Mouse (Mus musculus) spleen, adult 2 months (tissue): ENCODE measurements around the gene Rrad.

Experiments used
- CTCF ChIP-seq: fragments of 200-500 bp; IDR thresholded peaks from 2 replicates; pipeline ENCODE4 v1.5.1; 2011; ENCODE audit warnings: mild to moderate bottlenecking, inconsistent platforms; ENCODE audit not compliant: insufficient read depth, insufficient read length, insufficient replicate concordance; ENCODE audit errors: extremely low read depth
- POLR2A ChIP-seq: fragments of 200-500 bp; IDR thresholded peaks from 2 replicates; pipeline ENCODE4 v1.6.1; 2011; ENCODE audit warnings: low read depth, low read length, inconsistent platforms

DNA sequence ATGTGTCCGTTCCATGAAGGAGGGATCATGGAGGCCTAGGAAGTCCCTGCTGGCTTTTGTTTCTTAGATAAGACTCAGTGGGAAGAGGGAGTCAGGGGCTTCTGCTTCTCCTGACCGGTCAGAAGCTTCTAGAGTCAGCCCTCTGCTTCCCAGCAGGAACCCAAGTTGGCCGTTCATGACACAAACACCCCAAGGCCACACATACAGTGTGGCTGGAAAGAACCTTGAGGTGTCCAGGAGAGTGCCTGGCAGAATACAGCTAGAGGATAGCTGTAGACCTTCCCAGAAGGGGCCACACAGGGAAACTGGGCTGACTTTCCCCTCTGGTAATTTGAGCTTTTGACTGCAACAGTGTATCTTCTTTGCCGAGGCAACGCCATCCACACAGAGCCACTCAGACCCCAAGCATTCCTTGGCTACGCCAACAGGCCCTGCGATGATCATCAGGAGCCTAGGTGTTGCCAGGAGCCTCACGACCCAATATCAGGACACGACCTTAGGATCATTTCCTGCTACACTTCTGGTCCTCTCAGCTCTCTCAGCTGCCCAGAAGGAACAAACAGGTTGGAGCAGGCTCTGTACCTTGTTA is 2.1 kb upstream of the Rrad start:
- TF ChIP-seq CTCF (no peak), POLR2A (no peak)
